Mouse (Mus musculus) effector memory CD4-positive, alpha-beta T cell, adult 7 months (primary cell): ENCODE results near the gene Pgam2. TPM values are rescaled to one million over a fixed set of nuclear protein-coding genes. Genes with fewer than 3 reads are reported as not detected.

Experiments
- polyA plus RNA-seq: library from polyadenylated mRNA; unstranded; fragments of 100-300 nt; shearing (Covaris generic); gene quantifications from one replicate; pipeline ENCODE4 v1.2.1, GENCODE M21; 2017

Gene Pgam2
- polyA plus RNA-seq, result 1.9 TPM

DNA sequence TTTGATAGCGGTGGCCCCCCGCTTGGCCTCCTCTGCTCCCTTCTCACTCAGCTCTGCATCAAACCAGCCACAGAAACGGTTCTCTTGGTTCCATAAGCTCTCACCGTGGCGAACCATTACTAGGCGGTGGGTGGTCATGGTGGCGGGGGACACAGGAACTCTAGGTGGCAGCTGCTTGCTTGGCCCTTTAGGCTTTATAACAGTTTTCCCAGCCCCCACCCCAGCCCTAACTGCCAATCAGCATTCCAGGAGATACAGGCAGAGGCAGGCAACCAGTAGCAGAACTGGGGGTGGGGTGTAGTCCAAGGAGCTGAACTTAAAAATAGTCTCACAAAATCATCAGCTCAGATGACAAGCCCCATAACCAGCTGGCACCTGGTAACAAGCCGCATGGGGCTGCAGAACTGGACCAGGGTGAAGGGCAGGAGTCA is at the start of gene Pgam2:
TSS of gene Pgam2 (minus strand) at position 183 of the 431 bp plus-strand sequence.

DNA sequence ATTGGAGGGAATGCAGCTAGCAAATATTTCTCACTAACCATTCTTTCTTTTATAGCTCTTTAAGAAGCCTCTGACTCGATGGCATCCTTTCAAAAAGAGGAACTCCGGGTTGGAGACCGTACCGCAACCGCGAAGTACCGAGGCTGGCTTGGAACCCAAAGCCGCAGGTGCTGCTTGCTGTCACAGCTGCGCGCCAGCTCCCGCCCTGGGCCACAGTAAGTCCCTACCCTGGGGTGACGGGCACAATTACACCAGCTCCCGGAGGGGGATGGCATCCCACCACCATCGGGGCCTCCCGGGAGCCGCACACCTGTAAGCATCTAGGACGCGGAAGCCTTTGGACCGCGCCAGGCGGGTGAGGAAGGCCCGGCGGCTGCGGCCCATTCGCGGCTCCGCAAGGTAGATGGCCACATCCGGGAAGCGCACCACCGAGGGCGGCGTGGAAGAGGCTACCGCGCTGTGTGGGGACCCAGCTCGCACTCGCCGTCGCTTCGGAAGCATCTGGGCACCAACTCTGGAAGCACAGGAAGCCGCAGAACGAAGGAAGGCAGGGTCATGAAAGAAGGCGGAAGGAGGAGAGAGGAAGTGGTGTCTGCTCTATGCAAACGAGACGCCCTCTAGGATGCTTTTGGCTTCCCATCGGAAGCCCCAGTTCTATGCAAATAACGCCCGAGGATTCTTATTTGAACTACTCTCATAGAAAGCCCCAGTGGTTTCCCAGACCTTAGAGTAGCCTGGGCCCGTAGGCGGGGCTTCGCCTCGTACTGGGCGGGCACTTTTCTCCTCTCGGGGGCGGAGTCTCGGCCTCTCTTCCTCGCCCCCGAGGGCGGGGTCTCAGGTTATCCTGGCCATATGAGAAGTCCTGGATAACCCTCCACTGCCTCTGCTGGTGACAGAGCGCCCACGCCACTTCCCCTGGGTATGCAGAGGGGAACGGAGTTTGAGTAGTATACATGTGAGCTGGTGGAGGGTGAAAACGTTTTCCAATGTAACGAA is 34.0 kb upstream of the Pgam2 start, which contains the start of gene Polm:
TSS of gene Polm (minus strand) at position 766 of the 996 bp plus-strand sequence.

DNA sequence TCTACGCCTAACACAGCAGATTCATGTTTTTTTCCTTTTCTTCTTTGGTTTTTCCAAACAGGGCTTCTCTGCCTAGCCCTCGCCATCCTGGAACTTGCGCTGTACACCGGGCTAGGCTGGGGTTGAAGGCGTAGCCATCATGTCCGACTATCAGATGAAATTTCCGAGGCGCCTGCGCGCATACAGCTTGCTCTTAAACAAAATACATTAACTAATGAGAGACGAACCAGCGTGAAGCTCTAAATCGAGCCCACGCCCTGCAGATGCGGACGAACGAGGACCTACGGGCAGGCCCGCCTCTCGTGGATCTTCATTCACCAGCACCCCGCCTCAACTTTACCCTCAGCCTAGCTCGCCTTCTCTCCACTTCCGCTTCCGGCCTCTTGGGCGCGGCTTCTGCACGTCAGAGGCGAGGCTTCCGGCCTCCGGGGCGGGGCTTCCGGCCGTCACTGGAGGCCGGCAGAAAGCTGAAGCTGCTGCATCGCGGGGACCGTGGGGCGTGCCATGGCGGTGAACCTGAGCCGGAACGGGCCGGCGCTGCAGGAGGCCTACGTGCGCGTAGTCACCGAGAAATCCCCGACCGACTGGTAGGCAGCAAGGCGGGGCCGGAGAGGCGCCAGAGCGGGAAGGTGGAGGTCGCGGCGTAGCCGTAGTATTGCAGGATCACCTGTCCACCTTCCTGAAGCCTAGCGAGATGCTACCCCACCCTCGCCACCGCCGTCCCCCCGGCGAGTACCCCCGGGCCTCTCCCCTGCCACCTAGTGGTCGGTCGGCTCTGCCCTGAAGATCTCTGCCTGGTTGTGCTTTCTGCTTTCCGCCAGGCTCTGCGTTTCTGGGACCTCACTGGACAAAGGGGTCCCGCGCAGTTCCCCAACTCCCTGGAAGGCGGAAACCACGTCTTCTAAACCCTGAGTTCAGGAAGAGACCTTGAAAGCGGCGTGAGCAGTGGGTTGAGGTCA is 15.2 kb downstream of the Pgam2 start, which contains the start of gene Dbnl:
TSS of gene Dbnl (plus strand) at position 433 of the 959 bp plus-strand sequence.

DNA sequence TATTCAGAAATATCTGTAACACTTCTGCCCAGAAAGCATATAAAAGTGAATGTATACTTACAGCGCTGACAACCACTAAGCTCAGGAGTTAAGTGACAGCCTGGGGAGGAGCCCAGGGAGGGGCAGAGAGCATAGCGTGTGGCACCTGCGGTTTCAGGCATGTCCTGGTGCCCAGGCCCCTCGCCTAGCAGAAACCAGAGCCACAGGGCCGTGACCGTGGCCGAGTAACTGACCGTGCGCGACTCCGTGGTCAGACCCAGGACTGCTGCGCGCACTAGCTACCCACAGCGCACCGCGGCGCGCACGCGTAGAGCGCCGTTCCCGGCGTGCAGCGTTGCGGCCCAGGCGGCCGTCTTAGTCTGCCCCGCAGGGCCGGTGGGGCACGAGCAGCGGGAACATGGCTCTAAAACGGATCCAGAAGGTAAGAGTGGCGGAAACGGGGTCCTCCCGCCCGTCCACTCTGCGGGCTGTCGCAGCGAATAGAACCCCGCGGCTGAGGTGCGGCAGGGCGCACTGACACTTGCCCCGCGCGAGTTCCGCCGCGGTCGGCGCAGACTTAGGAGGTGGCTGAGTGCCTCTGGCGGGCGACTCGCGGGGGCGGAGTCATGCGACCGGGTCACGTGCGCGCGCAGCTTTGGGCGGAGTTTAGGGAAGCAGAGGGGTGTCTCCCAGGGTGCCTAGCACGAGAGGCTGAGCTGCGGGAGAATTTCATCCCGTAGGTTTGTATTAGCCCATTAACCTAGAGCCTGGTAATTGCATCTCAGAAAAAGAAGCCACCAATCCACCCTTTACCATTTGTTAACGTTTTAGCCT is 41.5 kb downstream of the Pgam2 start, which contains the start of gene Urgcp:
TSS of gene Urgcp (minus strand) at position 557 of the 813 bp plus-strand sequence.

Other genes starting within 250 kb of the Pgam2 start
- gene Ankrd36, start 234.0 kb downstream of the Pgam2 start, polyA plus RNA-seq, result 0.16 TPM
- 119 TPM for gene Mrps24, start 88.1 kb downstream of the Pgam2 start, polyA plus RNA-seq
- 24.0 TPM for gene Urgcp, start 41.4 kb downstream of the Pgam2 start, polyA plus RNA-seq
- gene Dbnl, start 15.2 kb downstream of the Pgam2 start, polyA plus RNA-seq, result 181 TPM
- gene Polm, start 34.3 kb upstream of the Pgam2 start, polyA plus RNA-seq, result 11.8 TPM
- 0.54 TPM for gene Aebp1, start 58.2 kb upstream of the Pgam2 start, polyA plus RNA-seq
- gene Pold2, start 74.6 kb upstream of the Pgam2 start, polyA plus RNA-seq, result 51.8 TPM
- not detected for gene Myl7, start 95.0 kb upstream of the Pgam2 start, polyA plus RNA-seq
- gene Gck, start 146.3 kb upstream of the Pgam2 start, polyA plus RNA-seq, result 0.63 TPM
- 26.4 TPM for gene Ykt6, start 152.0 kb upstream of the Pgam2 start, polyA plus RNA-seq